Mouse (Mus musculus) kidney, adult 2 months (tissue): ENCODE data around the gene Tcta.

Experiments
- CTCF ChIP-seq: fragments of 200-500 bp; conservative IDR thresholded peaks from 2 replicates; pipeline ENCODE4 v1.5.1; 2011; ENCODE audit warnings: low read depth, mild to moderate bottlenecking, control low read depth, low read length, moderate library complexity, mixed read lengths; ENCODE audit not compliant: insufficient read depth, insufficient read length
- POLR2A ChIP-seq: fragments of 200-500 bp; IDR thresholded peaks from one replicate; pipeline ENCODE4 v1.6.1; 2011; ENCODE audit warnings: low read depth, low read length, control low read depth

DNA sequence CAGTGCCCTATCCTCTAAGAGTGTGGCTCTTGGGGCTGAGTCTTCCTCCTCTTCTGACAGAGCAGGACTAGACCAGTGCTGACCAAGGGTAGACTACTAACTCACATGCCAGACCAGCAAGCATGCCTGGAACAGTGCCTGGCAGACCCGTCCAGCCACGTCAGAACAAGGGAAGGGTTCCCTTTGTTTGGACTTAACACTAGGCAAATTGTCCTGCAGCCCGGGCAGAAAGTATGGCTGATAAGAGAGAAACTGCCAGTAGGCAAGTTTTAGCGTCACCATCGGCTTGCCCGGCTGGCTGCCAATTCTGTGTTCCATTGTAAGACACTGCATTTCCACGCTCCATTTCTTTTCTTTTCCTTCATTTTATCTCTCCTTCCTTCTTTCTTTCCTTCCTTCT lies 38.3 kb downstream of the Tcta start:
- TF ChIP-seq POLR2A (no peak), CTCF (no peak)
